Mouse (Mus musculus): ENCODE measurements at regions not wholly inside any gene's neighbourhood (a gene's known extent, or its start where the extent isn't known, plus 50 kb on each side); places are given as distances from the start of the nearest gene placed in this dataset.

DNA sequence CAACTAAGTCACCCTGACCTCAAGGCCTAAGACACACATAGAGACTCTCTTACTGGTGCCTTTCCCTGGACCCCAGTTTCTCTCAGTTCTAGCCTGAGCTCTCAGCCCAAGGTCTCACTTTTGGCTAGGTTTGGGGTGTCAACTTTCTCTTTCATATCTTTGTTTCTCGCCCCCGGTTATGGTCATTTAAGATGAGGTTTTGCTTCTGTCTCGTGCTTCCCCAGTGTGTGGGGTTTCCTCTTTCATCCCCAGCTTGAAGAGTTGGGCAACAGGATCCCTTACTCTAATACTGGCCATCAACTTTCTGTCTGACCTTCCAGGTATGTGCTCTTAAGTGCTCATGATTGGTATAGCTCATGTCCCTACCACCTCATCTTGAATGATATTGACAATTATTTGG, 67.5 kb downstream of the Lmo4 start:
- Histone ChIP-seq H3K9ac (no peak overlapping the region), H3K4me1 (peaks cover 6% of the 10 kb centered on the region; the same call in 1 of the 2 replicates), H3K4me2 (no peak overlapping the region), H3K27ac (no peak overlapping the region), H3K9me3 (no peaks in the 10 kb centered on the region), H3K27me3 (no peaks in the 10 kb centered on the region), H3K4me3 (no peak overlapping the region), H3K36me3 (no peaks in the 10 kb centered on the region)
- no peak for ATAC-seq (ENCODE audit: insufficient number of reproducible peaks, insufficient read depth, low FRiP score, low TSS enrichment, low read depth)
- WGBS, result 80% methylated on average over 3 of the region's 3 CpGs

DNA sequence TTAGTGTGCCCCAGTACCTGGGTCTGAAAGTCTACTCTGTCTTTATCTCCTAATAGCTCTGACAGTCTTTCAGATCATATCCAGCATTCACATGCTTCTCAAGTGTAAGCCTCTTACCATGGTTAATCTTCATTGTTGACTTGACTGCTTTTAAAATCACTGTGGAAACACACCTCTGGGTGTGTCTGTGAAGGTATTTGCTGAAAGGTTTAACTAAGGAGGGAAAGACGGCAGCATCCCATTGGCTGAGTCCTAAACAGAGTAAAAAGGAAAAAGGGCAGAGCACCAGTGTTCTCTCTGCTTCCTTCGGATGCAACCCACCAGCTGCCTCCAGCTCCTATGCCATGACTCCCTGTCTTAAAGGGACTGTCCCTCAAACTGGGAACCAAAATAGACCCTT, 68.6 kb downstream of the Lmo4 start:
- Histone ChIP-seq H3K27ac (no peak overlapping the region), H3K4me3 (no peak overlapping the region), H3K4me1 (peaks cover 1% of the 10 kb centered on the region; the same call in 1 of the 2 replicates), H3K9me3 (no peaks in the 10 kb centered on the region), H3K9ac (no peak overlapping the region), H3K4me2 (no peak overlapping the region), H3K27me3 (no peaks in the 10 kb centered on the region), H3K36me3 (no peaks in the 10 kb centered on the region)
- no peak for ATAC-seq (ENCODE audit: insufficient number of reproducible peaks, insufficient read depth, low FRiP score, low TSS enrichment, low read depth)
- 67% methylated on average over 2 of the region's 2 CpGs for WGBS

DNA sequence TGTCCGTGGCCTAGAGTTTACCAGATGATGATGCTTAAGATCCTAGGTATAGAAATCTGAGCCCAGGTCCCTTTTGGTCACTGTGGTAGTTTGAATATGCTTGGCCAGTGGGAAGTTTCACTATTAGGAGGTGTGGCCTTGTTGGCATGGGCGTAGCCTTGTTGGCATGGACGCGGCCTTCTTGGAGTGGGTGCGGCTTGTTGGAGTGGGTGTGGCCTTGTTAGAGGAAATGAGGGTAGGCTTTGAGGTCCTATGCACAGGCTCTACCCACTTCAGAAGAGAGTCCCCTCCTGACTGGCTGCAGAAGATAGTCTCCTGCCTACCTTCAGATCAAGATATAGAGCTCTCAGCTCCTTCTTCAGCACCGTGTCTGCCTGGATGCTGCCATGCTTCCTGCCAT, 69.4 kb downstream of the Lmo4 start:
- 93% methylated on average over 6 of the region's 6 CpGs for WGBS

DNA sequence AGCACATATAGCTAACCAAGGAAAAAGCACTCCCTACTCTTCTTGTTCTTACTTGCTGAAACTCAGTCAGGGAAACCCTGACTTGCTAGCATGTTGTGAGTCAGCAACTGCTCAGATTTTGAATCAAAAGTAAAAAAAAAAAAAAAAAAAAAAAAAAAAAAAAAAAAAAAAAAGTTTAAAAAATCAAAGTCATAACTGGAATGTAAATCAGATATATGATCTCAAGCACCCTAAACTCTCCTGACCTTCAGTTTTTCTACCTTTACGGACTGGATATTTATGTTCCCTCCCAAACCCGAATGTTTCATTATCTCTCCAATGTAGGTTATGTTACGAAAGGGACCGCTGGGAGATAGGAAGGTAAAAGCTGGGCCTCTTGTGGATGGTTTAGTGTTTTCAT, 77.0 kb downstream of the Lmo4 start:
- Histone ChIP-seq H3K27ac (no peak overlapping the region), H3K4me3 (no peak overlapping the region), H3K4me1 (no peaks in the 10 kb centered on the region), H3K4me2 (no peak overlapping the region), H3K9me3 (no peaks in the 10 kb centered on the region), H3K27me3 (no peaks in the 10 kb centered on the region), H3K36me3 (no peaks in the 10 kb centered on the region), H3K9ac (no peak overlapping the region)
- 88% methylated on average over 4 of the region's 4 CpGs for WGBS
- no peak for ATAC-seq (ENCODE audit: insufficient number of reproducible peaks, insufficient read depth, low FRiP score, low TSS enrichment, low read depth)

More for the DNA sequence above, 69.4 kb downstream of the Lmo4 start:
- Histone ChIP-seq H3K4me2 (no peak overlapping the region), H3K27ac (no peak overlapping the region), H3K36me3 (no peaks in the 10 kb centered on the region), H3K9me3 (no peaks in the 10 kb centered on the region), H3K27me3 (no peaks in the 10 kb centered on the region), H3K4me3 (no peak overlapping the region), H3K4me1 (no peaks in the 10 kb centered on the region), H3K9ac (no peak overlapping the region)
- no peak for ATAC-seq (ENCODE audit: insufficient number of reproducible peaks, insufficient read depth, low FRiP score, low TSS enrichment, low read depth)

DNA sequence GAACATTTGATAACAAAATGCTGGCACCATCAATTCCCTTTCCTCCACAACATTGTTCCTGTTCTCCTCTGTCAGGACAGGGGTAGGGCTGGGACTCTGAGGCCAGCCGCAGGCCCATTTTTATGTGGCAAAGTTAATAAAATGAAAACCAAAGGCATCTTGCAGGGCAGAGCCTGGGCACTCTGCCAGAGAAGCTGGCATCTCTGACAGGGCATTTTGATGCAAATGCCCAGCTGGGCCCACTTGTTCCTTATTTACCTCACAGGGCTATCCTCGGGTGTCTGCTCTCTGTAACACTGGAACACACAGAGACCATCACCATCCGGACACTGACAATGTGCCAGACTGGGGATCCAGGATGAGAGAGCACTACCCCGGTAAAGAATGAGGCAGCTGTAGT, 80.7 kb downstream of the Lmo4 start:
- Histone ChIP-seq H3K27me3 (no peaks in the 10 kb centered on the region), H3K4me1 (no peaks in the 10 kb centered on the region), H3K4me3 (no peak overlapping the region), H3K9ac (no peak overlapping the region), H3K36me3 (no peaks in the 10 kb centered on the region), H3K4me2 (no peak overlapping the region), H3K27ac (no peak overlapping the region), H3K9me3 (no peaks in the 10 kb centered on the region)
- no peak for ATAC-seq (ENCODE audit: insufficient number of reproducible peaks, insufficient read depth, low FRiP score, low TSS enrichment, low read depth)
- WGBS, result 78% methylated on average over 4 of the region's 4 CpGs

DNA sequence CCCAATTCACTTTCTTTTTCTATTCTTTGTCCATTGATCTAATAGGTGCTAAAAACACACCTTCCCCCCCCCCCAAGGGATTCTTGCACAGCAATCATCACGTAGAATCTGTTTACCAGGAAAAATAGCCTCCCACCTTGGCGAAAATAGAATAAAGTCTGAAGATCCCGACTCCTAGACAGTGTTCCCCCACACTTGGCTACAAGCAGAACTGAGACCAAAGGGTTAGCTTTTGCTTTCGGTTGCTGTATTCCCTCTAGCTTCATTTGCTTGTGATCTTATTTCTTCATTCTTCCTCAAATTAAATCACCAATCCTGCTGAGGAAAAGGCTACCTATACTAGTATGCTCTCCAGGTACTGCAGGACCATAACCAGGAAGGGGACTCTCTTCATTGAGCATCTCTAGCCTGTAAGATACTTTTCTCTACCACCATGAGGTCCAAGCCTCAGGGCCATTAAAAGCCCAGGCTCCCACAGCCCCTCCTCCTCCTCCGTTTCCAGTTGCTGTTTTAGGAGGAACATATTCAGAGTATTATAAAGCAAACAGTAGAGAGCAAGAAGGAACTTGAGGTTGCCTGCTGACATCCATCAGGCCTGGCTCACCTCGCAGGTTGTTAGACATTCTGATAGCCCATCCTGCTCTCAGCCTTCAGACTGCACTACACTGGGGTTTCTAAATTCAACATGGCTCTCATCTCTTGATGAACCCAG, 81.5 kb downstream of the Lmo4 start:
- no peak overlapping the region for H3K4me2 ChIP-seq
- 77% methylated on average over 6 of the region's 6 CpGs for WGBS
- no peak overlapping the region for H3K27ac ChIP-seq
- no peaks in the 10 kb centered on the region for H3K9me3 ChIP-seq
- ATAC-seq (ENCODE audit: insufficient number of reproducible peaks, insufficient read depth, low FRiP score, low TSS enrichment, low read depth), result no peak
- no peaks in the 10 kb centered on the region for H3K27me3 ChIP-seq
- H3K4me1 ChIP-seq, result no peaks in the 10 kb centered on the region
- no peak overlapping the region for H3K4me3 ChIP-seq
- H3K36me3 ChIP-seq, result no peaks in the 10 kb centered on the region
- no peak overlapping the region for H3K9ac ChIP-seq

DNA sequence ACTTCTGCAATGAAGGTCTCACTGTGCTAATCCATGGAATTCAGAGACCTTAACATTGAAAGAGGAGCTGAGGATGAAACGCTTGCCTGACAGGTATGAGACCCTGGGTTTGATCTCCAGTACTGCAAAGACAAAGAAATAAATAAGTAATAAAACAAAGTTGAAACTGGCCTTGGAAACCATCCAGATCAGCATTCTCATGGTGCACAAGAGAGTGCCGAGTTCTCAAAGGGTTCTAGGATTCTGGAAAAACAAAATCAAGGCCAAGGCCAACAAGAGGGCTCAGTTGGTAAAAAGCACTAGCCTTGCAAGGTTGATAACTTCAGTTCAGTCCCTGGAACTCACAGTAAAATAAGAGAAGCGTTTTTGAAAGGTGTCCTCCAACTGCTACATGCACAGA, 85.9 kb downstream of the Lmo4 start:
- H3K9me3 ChIP-seq, result no peaks in the 10 kb centered on the region
- no peaks in the 10 kb centered on the region for H3K27me3 ChIP-seq
- no peak for ATAC-seq (ENCODE audit: insufficient number of reproducible peaks, insufficient read depth, low FRiP score, low TSS enrichment, low read depth)
- no peak overlapping the region for H3K9ac ChIP-seq
- 71% methylated on average over 3 of the region's 3 CpGs for WGBS
- no peak overlapping the region for H3K4me2 ChIP-seq
- no peaks in the 10 kb centered on the region for H3K4me1 ChIP-seq
- no peak overlapping the region for H3K4me3 ChIP-seq
- no peaks in the 10 kb centered on the region for H3K36me3 ChIP-seq
- no peak overlapping the region for H3K27ac ChIP-seq

DNA sequence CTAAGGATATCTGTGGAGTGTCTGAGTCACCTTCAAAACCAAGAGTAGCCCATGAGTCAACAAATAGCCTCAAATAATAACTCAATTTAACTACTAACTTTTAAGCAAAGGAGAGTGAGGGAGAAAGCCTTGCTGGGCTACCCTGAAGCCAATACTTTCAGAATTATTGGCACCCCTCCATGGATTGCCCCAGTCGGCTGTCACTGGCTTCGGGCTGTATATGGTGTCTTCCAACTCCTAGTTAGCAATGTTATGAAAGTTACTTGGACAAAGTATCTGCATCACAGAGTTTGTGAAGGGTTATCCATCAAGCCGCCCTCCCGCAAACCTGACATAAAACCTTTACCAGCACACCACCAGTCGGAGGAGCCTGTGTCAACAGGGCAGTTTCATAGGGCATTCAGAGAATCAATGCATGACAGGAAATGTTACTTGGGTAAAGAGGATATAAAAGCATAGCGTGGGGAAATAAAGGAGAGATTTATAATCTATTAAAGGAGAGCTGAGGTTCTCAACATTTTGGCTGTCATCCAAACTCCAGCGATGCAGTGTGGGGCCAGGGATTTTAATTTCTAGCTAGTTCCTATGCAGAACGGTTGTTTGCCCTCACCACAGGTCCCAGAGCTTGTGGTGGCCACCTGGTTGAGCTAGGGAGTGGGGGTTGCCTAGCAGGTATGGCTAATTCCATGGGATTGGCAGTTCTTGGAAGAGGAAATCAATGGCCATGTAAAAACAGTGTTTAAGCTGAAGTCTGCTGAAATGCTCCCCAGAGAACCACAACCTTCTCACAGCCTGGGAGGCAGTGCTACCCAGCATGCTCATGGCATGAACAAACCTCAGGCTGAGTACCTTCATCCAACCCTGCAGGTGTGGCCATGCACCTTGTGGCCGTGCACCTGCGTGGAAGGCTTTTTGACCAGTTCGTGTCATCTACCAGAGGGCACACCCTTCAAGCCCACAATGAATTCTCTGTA, 91.1 kb downstream of the Lmo4 start:
- WGBS, result 82% methylated on average over 11 of the region's 11 CpGs

DNA sequence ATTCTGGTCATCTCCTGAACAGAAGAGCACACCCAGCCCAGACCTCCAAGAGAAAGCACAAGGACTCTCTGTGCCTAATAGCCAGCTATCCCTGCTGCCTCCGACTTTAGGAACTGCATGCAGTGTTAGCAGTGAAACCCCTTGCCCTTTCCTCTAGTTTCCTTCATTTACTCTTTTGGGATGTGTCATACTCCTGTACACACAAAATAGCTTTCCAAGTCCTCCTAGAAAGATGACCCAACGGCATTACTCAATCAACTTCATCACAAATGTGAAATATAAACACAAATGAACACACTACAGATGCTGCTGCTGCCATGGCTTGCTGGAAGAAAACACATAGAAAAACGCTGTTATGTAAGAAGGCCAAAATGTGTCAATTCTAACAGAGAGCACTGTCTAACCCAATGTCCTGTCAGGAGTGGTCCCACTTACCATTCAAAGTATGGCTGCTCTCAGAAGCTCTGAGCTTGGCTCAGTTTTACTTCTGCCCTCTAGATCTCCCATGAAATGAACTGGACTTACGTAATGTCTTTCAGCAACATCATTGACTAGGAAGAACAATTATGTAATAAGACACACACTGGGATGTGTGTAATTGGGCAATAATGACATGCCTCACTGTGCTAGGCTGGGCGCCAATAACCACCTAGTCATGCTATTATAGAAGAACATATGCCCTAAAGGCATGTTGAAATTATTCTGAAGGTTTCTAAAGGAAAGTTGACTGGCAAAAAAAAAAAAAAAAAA, 94.5 kb downstream of the Lmo4 start:
- 84% methylated on average over 5 of the region's 5 CpGs for WGBS
- no peaks in the 10 kb centered on the region for H3K36me3 ChIP-seq
- H3K27me3 ChIP-seq, result no peaks in the 10 kb centered on the region
- 0 out of 2 replicates have a peak, but pooled peaks cover 7% of the 10 kb centered on the region for H3K4me1 ChIP-seq
- H3K9me3 ChIP-seq, result no peaks in the 10 kb centered on the region
- no peak overlapping the region for H3K9ac ChIP-seq
- H3K4me2 ChIP-seq, result no peak overlapping the region
- no peak overlapping the region for H3K27ac ChIP-seq
- no peak overlapping the region for H3K4me3 ChIP-seq
- no peak for ATAC-seq (ENCODE audit: insufficient number of reproducible peaks, insufficient read depth, low FRiP score, low TSS enrichment, low read depth)

More for the DNA sequence above, 91.1 kb downstream of the Lmo4 start:
- Histone ChIP-seq H3K4me3 (no peak overlapping the region), H3K4me1 (no peaks in the 10 kb centered on the region), H3K9ac (no peak overlapping the region), H3K27me3 (no peaks in the 10 kb centered on the region), H3K9me3 (no peaks in the 10 kb centered on the region), H3K4me2 (no peak overlapping the region), H3K36me3 (no peaks in the 10 kb centered on the region), H3K27ac (no peak overlapping the region)
- ATAC-seq (ENCODE audit: insufficient number of reproducible peaks, insufficient read depth, low FRiP score, low TSS enrichment, low read depth), result no peak

DNA sequence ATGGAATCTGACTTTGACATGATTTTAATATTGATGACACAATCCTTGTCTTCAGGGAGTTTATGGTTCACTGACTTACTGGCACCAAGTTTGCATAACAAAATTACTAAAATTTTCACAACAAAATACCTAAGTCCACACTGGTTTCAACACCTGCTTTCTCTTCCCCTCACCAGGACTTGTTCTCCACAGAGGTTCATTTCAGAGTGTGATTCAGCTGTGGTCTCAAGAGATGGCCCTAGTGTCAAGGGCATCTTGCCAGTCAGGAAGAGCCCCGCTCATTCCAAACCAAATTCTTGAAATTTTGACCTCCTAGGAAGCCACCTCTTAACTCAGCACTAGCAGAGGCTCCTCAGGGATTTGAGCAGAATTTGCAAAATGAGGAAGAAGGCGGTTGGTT, 95.3 kb downstream of the Lmo4 start:
- Histone ChIP-seq H3K9me3 (no peaks in the 10 kb centered on the region), H3K4me3 (no peak overlapping the region), H3K27me3 (no peaks in the 10 kb centered on the region), H3K36me3 (no peaks in the 10 kb centered on the region), H3K9ac (no peak overlapping the region), H3K4me1 (0 out of 2 replicates have a peak, but pooled peaks cover 7% of the 10 kb centered on the region), H3K4me2 (no peak overlapping the region), H3K27ac (no peak overlapping the region)
- WGBS, result 74% methylated on average over 2 of the region's 2 CpGs
- no peak for ATAC-seq (ENCODE audit: insufficient number of reproducible peaks, insufficient read depth, low FRiP score, low TSS enrichment, low read depth)

DNA sequence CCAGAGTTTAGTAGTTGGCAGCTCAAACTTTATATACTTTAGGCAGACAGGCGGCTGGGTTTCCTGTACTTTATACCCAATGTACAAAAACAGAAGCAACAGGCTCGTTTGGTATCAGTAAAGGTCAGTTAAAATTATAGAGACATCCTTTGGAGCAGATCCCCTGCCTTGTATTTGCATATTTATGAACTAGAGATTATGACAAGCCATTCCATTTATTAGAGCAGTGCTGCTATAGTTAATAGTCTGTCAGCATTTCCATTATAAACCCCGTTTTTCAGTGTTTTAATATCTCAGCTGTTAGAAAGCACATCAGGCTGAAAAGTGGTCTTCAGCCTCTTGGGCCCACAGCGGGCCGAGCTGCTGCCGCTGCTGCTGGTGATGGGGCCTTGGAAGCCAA, 96.7 kb downstream of the Lmo4 start:
- Histone ChIP-seq H3K4me1 (0 out of 2 replicates have a peak, but pooled peaks cover 7% of the 10 kb centered on the region), H3K27ac (peak overlapping the region; percentile 16; the same call in 1 of the 2 replicates), H3K4me2 (no peak overlapping the region), H3K9ac (no peak overlapping the region), H3K9me3 (no peaks in the 10 kb centered on the region), H3K4me3 (no peak overlapping the region), H3K36me3 (no peaks in the 10 kb centered on the region), H3K27me3 (no peaks in the 10 kb centered on the region)
- ATAC-seq (ENCODE audit: insufficient number of reproducible peaks, insufficient read depth, low FRiP score, low TSS enrichment, low read depth), result no peak
- 87% methylated on average over 6 of the region's 6 CpGs for WGBS

Measured in embryonic facial prominence, embryonic 13.5 days (tissue).